Mouse (Mus musculus) kidney, adult 2 months (tissue): ENCODE data around the gene Olfr434.

Experiments used
- CTCF ChIP-seq: fragments of 200-500 bp; conservative IDR thresholded peaks from 2 replicates; pipeline ENCODE4 v1.5.1; 2011; ENCODE audit warnings: low read depth, mild to moderate bottlenecking, control low read depth, low read length, moderate library complexity, mixed read lengths; ENCODE audit not compliant: insufficient read depth, insufficient read length
- POLR2A ChIP-seq: fragments of 200-500 bp; IDR thresholded peaks from one replicate; pipeline ENCODE4 v1.6.1; 2011; ENCODE audit warnings: low read depth, low read length, control low read depth

DNA sequence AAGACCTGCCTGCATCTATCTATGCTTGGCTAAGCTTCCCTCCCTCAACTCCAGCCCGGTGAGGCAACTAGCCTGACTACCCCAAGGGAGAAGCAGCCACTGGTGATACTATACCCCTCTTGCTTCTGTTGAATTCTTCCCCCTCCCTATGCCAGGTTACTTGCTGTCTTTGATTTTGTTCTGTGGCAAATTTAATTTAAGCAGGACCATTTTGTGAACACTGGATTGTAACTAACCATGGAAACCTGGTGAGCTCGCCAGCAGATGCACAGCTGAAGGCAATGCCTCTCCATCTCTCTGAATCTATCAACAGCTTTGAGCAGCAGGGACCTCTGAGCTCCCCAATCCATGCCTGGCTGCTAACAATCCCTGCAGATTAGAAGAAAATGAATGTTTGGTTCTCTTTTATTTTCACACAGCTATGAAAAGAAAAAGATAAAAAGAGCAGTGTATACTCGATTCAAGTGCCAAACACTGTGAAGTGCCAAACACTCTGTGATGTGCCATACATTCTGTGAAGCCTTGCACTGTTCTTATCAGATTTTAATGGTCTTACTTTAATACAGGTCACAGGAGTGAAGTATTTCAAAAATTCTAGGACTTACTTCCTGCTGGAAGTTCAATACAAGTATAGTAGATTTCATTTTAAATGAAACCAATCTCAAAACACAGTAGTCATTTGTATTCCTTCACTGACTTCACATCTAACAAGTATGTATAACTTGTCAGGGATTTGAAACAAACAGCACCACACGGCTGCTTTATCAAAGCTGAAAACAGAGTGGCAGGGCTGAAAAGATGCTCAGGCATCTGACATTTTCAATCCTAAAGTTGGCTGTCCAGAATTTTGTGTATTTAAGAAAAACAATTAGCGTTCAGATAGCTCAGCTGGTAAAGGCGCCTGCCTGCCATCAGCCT is 34.0 kb upstream of the Olfr434 start:
- TF ChIP-seq CTCF, result no peak
- no peak for TF ChIP-seq POLR2A
